Mouse (Mus musculus): ENCODE data around the gene Bod1l. TPM values are rescaled to one million over a fixed set of nuclear protein-coding genes. Genes with fewer than 3 reads are reported as not detected.

Bod1l gene
- polyA plus RNA-seq, 1 experiment from 2014 or later: 23.8 TPM

DNA sequence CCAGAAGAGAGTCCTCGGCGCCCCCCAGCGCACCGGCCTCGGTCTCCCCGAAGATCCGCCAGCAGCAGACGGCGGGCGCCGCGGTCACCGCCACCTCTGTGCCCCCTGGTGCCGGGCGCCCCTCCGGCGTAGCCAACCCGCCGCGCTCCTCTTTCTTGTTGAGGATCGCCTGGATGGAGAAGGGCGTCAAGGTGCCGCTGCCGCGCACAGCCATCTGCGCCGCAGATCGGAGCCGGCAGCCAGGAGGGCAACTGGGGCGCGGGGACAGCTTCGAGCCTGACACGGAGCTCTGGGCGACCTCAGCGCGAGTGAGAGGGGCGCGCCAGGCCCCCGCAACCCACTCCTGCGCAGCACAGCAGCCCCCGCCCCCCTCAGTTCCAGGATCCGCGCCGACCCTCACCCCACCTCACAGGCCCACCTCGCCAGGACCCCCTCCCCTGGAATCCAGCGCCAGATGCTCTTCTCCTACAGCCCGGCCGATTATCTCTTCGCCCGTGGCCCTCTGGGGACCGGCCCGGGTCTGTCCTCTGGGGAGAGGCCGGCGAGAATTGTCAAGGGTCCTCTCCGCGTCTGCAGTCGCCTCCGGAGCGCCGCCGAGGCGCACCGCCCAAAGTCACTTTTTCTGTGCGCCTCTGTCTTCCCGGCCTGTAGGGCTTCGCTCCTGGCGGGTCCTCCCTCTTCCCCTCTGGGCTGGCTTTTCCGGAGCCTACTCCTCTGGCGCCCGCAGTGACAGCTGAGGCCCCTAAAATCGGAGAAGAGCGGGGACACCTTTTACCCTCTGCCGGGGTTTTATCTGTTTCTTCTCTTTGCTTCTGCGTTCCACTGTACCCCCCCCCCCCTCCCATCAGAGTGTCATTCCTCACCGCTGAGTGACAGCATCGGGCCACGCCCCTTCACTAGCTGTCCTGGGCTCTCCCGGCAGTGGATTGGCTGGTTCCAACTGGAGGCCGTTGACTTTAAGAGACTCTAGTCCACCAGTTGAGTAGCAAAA lies 80.1 kb downstream of the Bod1l start, which contains the start of gene Nkx3-2:
TSS of gene Nkx3-2 (minus strand) at position 771 of the 991 bp plus-strand sequence.
- Histone ChIP-seq H3K36me3 (no peaks in the 10 kb centered on the region), H3K9ac (peak within 1 kb of the TSS; percentile 45), H3K27ac (peak within 1 kb of the TSS; percentile 77), H3K27me3 (peaks cover 80% of the 10 kb centered on the region), H3K9me3 (no peaks in the 10 kb centered on the region), H3K4me3 (peak within 1 kb of the TSS; percentile 51), H3K4me2 (peak within 1 kb of the TSS; percentile 78), H3K4me1 (peaks cover 41% of the 10 kb centered on the region)
- WGBS: 0% methylated on average over 70 of the region's 79 CpGs
- ATAC-seq (ENCODE audit: insufficient number of reproducible peaks, low FRiP score, low TSS enrichment, low read depth): 0 out of 2 replicates have a peak, but pooled peaks have one; percentile 21

DNA sequence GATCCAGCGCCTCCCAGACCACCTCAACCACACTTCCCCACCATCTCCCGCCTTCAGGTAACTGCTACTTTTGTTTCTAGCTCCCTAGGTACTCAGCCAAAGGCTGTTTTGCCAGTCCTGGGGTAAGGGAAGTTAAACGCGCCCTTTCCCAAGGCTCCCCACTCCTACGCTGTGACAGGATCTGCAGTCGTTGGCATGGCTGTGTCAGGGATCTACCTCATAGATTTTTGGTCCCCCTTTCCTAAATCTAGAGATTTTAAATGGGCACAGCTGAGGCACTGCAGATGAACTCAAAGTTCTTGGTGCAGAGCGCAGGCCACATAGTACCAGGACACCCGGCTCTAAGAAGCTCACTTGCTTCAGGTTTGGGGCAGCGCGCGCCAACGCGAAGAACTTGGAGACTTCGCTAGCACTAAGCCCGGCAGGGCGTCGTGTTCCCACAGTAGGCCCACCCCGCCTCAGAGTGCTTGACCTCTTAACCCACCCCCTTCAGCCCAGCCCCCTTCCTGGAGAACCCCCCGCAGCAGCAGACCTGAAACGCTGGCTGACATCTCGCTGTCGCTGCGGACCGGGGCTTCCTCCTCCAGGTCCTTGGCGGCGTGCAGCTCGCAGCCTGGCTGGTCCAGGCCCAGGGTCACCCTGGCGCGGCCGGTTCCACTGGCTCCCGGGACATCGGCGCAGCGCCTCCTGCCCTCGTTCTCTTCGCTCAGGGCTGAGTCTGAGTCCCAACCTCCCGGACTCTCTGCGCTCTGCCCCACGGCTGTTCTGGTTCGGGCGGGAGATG lies 81.0 kb downstream of the Bod1l start:
- peak overlapping the region; percentile 78 for H3K4me2 ChIP-seq
- peak overlapping the region; percentile 51 for H3K4me3 ChIP-seq
- H3K27me3 ChIP-seq: peaks cover 83% of the 10 kb centered on the region
- no peaks in the 10 kb centered on the region for H3K36me3 ChIP-seq
- no peaks in the 10 kb centered on the region for H3K9me3 ChIP-seq
- 3% methylated on average over 41 of the region's 41 CpGs for WGBS
- no peak for ATAC-seq (ENCODE audit: insufficient number of reproducible peaks, low FRiP score, low TSS enrichment, low read depth)
- peak overlapping the region; percentile 77 for H3K27ac ChIP-seq
- peak overlapping the region; percentile 45 for H3K9ac ChIP-seq
- peaks cover 41% of the 10 kb centered on the region for H3K4me1 ChIP-seq

DNA sequence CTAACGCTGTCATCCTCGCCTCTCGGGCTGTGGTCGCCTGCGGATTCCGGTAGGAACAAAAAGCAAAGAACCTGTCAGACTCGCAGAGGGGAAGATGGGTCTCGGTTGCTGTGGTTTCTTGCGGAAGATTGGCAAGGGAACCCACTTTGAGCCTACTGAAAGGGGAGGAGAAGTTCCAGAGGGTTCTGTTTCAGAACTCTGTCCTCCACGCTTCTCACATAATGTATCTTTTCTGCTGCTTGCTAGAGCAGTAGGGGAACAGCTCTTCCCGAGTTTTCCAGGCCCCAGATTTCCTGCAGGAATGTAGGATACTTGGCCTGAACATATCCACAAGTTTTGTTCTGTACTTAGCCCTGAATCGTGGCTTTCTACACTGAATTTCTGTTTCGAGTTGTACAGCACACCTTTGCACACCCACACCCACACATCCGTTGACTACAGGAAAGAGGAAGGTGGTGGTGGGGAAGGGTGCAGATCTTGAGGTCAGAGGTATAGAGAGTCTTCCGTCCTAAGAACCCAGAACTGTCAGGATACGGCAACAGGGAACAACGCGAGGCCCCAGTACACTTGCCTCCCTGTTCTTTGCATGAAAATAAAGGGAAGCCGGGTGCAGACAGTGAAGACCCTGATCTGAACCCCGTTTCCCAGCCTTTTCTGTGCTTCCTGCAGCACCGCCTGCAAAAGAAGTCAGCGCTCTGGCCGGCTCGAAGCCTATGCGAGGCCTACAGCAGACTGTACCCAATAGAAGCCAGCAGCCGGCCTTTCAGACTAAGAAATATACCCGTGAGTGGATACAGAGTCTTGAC lies 81.8 kb downstream of the Bod1l start:
- H3K27ac ChIP-seq: no peak overlapping the region
- peaks cover 37% of the 10 kb centered on the region for H3K4me1 ChIP-seq
- no peak overlapping the region for H3K9ac ChIP-seq
- no peaks in the 10 kb centered on the region for H3K36me3 ChIP-seq
- peak overlapping the region; percentile 78 for H3K4me2 ChIP-seq
- no peak for ATAC-seq (ENCODE audit: insufficient number of reproducible peaks, low FRiP score, low TSS enrichment, low read depth)
- H3K9me3 ChIP-seq: no peaks in the 10 kb centered on the region
- H3K4me3 ChIP-seq: peak overlapping the region; percentile 51
- 12% methylated on average over 27 of the region's 27 CpGs for WGBS
- peaks cover 85% of the 10 kb centered on the region for H3K27me3 ChIP-seq

DNA sequence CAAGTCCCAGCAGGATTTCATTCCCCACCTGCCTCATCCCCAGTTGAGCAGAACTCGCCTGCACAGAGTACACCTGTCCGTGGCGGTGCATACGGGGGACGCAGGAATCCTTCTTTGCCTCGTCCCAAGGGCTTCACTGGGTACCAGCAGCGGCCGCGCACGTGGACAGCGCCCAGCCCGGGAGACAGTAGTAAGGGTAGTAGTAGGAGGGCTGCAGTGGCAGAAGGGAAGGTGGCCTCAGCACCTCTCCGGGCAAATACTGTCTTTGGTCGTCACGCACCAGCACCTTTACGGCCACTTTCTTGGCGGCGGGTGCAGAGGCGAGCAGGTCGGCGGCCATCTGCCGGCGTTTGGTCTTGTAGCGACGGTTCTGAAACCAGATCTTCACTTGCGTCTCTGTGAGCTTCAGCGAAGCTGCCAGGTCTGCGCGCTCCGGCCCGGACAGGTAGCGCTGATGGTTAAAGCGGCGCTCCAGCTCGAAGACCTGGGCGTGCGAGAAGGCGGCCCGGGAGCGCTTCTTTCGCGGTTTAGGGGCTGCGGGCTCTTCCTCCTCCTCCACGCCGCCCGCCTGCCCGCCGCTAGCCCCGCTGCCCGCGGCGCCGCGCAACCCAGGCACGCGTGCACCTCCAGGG lies 82.5 kb downstream of the Bod1l start:
- 2% methylated on average over 56 of the region's 56 CpGs for WGBS
- H3K27ac ChIP-seq: no peak overlapping the region
- ATAC-seq (ENCODE audit: insufficient number of reproducible peaks, low FRiP score, low TSS enrichment, low read depth): no peak
- peak overlapping the region; percentile 51 for H3K4me3 ChIP-seq
- H3K4me2 ChIP-seq: peak overlapping the region; percentile 78
- H3K36me3 ChIP-seq: no peaks in the 10 kb centered on the region
- H3K9ac ChIP-seq: no peak overlapping the region
- peaks cover 85% of the 10 kb centered on the region for H3K27me3 ChIP-seq
- H3K9me3 ChIP-seq: no peaks in the 10 kb centered on the region
- H3K4me1 ChIP-seq: peaks cover 33% of the 10 kb centered on the region

DNA sequence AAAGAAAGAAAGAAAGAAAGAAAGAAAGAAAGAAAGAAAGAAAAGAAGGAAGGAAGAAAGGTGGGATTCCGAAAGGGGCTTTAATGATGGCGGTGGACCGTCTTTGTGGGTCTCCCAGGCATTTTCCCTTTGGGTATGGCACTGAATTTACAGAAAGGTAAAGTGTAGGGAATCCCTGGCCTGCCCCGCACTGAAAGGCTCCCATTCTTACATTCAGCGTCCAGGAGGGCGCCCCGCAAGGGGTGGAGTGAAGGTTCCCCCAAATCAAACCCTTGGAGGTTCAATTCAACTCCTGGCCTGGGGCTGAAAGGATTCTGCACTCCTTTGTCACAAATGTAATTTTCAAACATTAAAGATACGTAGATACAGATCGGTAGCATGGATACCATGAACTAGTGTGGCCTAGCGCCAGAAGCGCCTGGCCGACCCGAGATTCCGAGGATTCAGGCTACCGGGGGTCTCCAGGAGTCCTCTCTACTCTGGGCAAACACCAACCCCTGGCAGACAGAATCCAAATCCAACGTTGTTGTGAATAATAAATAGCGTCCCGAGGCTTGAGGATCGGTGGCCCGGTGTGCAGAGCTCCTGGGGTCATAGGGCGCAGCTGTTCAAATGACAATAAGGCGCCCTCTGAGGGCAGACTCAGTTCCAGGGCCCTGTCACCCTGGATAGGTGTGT lies 83.1 kb downstream of the Bod1l start:
- no peaks in the 10 kb centered on the region for H3K9me3 ChIP-seq
- no peaks in the 10 kb centered on the region for H3K36me3 ChIP-seq
- H3K4me2 ChIP-seq: peak overlapping the region; percentile 78
- peaks cover 84% of the 10 kb centered on the region for H3K27me3 ChIP-seq
- H3K9ac ChIP-seq: no peak overlapping the region
- H3K4me1 ChIP-seq: peaks cover 33% of the 10 kb centered on the region
- peak overlapping the region; percentile 51 for H3K4me3 ChIP-seq
- 9% methylated on average over 22 of the region's 22 CpGs for WGBS
- no peak for ATAC-seq (ENCODE audit: insufficient number of reproducible peaks, low FRiP score, low TSS enrichment, low read depth)
- no peak overlapping the region for H3K27ac ChIP-seq

DNA sequence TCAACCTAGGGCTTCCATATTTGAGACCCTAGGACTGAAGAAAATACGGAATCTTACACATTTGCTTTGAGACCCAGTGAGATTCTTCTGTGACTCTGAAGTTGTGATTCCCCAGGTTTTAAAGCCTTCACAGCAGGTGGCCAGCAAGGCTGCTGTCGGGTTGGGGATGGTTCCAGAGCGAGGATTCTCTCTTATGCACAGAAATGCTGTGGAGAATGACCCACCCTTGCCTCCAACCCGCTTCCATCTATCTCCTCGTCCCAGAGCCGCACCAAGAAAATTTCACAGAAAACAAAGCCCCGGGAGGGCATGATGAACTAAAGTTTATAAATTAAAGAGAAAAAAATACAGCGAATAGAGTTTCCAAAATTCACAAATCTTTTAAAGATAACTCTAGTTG lies 84.0 kb downstream of the Bod1l start:
- H3K4me1 ChIP-seq: peaks cover 36% of the 10 kb centered on the region
- H3K4me2 ChIP-seq: no peak overlapping the region
- WGBS: 21% methylated on average over 8 of the region's 8 CpGs
- H3K9ac ChIP-seq: no peak overlapping the region
- H3K9me3 ChIP-seq: no peaks in the 10 kb centered on the region
- no peak overlapping the region for H3K27ac ChIP-seq
- no peaks in the 10 kb centered on the region for H3K36me3 ChIP-seq
- peaks cover 88% of the 10 kb centered on the region for H3K27me3 ChIP-seq
- no peak for ATAC-seq (ENCODE audit: insufficient number of reproducible peaks, low FRiP score, low TSS enrichment, low read depth)
- no peak overlapping the region for H3K4me3 ChIP-seq

DNA sequence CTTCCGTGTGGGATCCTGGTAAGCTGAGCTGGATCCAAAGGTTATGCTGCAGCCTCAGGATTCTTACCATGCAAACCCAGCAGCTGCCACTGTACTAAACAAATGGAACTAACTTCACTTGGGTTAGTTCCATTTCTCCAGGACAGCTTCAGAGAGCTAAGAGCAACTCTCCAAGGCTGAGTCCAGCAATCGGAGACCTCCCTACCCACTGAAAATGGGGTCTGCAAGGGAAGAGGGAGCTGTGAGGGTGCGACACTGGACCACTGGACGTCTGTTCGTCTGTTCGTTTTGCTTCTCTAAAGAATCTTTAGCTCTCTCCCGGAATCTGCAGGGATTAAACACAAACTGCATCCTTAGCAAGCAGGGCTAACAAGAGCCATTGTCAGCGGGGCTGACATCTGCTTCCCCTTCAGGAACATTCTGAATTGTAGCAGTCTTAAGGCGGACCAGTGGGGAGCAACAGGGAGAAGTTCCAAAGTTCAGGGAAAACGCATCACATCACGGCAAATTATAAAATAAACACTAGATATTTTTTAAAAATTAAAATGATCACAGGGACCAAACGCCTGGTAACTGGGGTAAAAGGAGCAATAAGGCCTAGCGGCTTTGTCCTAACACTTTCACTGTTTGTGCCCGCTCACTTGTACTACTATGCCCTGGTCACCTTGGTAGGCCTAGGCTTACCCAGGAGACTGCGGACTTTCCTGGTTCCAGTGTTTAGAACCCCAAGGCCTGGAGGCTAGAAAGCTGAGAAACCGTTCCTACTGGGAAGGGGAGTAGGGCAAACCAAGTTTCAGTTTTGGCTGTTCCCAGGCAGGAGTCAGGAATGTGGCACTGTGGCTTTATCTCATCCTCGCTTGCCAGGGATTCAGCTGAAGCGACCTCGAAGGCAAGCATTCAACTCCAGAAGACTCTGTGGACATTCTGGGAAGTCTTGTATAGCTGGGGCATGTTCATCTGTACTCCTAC lies 85.2 kb downstream of the Bod1l start:
- Histone ChIP-seq H3K27me3 (peaks cover 95% of the 10 kb centered on the region), H3K4me3 (no peak overlapping the region)
- 21% methylated on average over 19 of the region's 19 CpGs for WGBS

DNA sequence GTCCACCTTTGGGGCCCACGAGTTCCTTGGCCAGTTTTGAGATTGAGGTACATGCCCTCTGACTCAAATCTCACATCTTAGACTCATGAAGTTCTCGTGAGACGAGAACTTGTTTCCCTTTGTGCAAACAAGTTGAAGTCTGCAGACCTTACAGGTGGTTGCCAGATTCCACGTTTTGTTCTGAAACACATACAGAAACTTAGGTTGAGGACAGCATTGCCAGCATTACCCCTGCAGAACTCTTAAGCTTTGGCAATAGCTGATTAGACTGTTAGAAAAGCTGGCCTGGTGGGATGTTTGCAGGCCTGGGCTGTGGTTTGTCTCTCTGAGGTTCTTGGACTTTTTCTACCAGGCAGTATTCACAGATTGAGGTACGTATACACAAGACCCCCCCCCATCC lies 86.8 kb downstream of the Bod1l start:
- no peak overlapping the region for H3K27ac ChIP-seq

More for the DNA sequence above, 85.2 kb downstream of the Bod1l start:
- no peak for ATAC-seq (ENCODE audit: insufficient number of reproducible peaks, low FRiP score, low TSS enrichment, low read depth)
- H3K9ac ChIP-seq: no peak overlapping the region
- peaks cover 39% of the 10 kb centered on the region for H3K4me1 ChIP-seq
- H3K4me2 ChIP-seq: no peak overlapping the region
- no peak overlapping the region for H3K27ac ChIP-seq
- H3K9me3 ChIP-seq: no peaks in the 10 kb centered on the region
- no peaks in the 10 kb centered on the region for H3K36me3 ChIP-seq

DNA sequence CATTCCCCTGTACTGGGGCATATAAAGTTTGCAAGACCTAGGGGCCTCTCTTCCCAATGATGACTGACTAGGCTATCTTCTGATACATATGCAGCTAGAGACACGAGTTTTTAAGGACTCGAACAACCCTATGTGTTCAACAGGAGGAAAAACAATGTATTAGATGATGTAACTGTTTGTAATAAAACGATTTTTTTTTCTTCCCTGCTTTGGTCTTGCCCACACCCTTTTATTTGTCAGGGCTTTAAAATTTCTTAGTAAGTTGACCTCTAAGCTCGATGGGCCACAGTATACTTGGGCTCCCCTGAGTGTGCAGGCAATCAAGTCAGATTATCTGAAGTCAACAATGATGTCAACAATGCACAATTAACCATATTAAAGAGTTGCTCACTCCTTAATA lies 87.7 kb downstream of the Bod1l start:
- H3K9me3 ChIP-seq: no peaks in the 10 kb centered on the region
- H3K4me3 ChIP-seq: no peak overlapping the region
- peaks cover 17% of the 10 kb centered on the region for H3K4me1 ChIP-seq
- WGBS: 10% methylated on average over 4 of the region's 4 CpGs
- H3K9ac ChIP-seq: no peak overlapping the region
- no peak for ATAC-seq (ENCODE audit: insufficient number of reproducible peaks, low FRiP score, low TSS enrichment, low read depth)
- H3K4me2 ChIP-seq: no peak overlapping the region
- H3K36me3 ChIP-seq: no peaks in the 10 kb centered on the region
- H3K27me3 ChIP-seq: peaks cover 94% of the 10 kb centered on the region
- no peak overlapping the region for H3K27ac ChIP-seq

More for the DNA sequence above, 86.8 kb downstream of the Bod1l start:
- Histone ChIP-seq H3K9ac (no peak overlapping the region), H3K4me1 (peaks cover 24% of the 10 kb centered on the region), H3K36me3 (no peaks in the 10 kb centered on the region), H3K4me3 (no peak overlapping the region), H3K9me3 (no peaks in the 10 kb centered on the region), H3K4me2 (no peak overlapping the region), H3K27me3 (peaks cover 94% of the 10 kb centered on the region)
- WGBS: 20% methylated on average over 5 of the region's 5 CpGs
- ATAC-seq (ENCODE audit: insufficient number of reproducible peaks, low FRiP score, low TSS enrichment, low read depth): no peak

Data from limb, embryonic 15.5 days (tissue).